Mouse (Mus musculus) embryo, embryonic 11.5 days (tissue): ENCODE measurements at regions not wholly inside any gene's neighbourhood (a gene's known extent, or its start where the extent isn't known, plus 50 kb on each side); places are given as distances from the start of the nearest gene placed in this dataset.
"Not testable (repeated sequence)": the region's sequence is repeated elsewhere in the genome, so short reads cannot be mapped to it uniquely, and the experiment has no call there.

ENCODE experiments used
- DNase-seq: peaks from one replicate; pipeline ENCODE4 v3.0.0-alpha.2; 2012; ENCODE audit warnings: low read depth, low spot score

GRCm38 (mm10) chr3:133664914-133665313, 120.0 kb upstream of the Tet2 start:
- DNase-seq: no peak

- DNase-seq: no peak
These were observed 120.7 kb upstream of the Tet2 start for GRCm38 (mm10) chr3:133665425-133666317.

DNA sequence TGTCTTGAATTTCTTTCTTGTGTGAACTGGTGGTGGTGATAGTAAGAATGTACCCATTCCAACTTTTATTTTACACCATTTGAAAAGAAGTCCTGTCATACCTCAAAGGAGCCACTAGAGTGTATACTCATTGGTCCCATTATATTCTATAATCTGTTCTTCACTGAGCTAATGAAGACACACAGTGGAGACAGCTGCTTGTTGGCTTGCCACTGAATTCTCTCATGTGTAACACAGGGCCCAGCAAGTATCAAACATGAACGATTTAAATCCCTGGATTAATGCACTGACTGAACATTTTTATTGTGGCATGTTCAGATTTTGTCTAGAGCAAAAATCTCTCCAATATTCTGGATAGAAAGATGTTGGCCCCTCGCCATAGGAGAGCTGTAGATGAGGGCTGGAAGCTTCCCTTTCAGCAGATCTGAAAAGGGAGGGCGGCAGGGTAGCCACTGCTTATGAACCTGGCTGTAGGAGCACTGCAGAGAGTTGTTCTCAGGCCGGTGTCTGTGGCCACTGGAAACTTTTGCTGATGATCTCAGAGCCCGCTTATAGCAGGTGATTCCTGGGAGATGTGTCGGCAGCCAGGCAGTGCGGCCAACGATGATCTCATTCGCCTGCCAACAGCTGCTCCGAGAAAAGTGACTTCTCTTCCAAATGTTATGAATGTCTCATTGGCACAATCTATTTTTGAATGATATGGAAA, 128.0 kb upstream of the Tet2 start:
- DNase-seq: no peak

DNA sequence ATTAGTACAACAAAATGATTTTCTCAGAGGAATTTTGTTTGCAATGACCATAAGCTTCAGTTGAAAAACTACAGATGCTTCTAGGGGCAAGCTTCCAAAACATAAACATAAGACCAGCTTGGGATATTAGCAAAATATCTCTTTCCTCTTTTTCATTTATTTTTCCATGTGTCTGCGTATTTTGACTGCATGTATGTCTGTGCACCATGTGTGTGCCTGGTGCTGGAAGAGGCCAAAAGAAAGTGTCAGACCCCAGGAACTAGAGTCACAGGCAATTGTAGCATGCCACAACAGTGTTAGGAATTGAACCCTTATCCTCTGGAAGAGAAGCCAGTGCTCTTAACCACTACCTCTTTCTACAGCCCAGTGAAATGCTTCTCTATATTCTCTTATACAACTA, 133.0 kb upstream of the Tet2 start:
- no peak for DNase-seq

- no peak for DNase-seq
These were observed 135.0 kb upstream of the Tet2 start for GRCm38 (mm10) chr3:133679891-133680290.

DNA sequence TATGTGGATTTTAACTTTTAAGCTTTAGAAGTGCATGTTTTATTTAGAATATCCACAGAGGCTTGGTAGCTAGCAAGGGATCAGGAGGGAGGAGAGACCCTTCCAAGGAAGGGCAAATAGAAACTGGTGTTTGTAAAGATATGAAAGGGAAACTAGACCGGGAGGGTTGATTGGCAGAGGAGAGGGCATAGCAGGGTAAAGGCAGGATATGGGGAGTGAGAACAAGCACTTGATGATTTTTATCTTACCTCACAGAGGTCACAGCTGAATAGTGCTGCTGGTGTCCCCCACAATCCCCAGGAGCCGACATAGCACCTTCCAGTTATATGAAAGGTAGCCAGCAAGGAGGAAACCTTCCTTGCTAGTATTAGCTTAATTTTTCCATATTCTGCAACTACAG, 135.4 kb upstream of the Tet2 start:
- DNase-seq: no peak

DNA sequence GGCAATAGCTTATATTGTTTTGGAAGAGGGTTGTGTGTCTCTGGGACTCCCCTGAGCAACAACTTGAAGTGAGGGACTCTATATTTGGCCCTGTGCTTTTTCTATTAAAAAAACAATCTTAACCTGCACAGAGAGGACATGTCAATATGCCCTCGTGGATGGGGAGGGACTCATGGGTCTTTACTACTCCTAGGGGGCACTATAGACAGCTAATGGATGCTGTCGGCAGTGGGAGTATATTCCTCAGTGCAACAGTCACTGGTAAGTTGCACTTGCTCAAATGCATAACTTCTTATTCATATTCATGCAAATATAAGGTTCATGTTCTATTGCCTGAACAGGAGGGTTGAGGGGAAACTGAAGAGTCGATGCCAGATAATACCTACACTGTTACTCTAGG, 135.9 kb upstream of the Tet2 start:
- DNase-seq: no peak

DNA sequence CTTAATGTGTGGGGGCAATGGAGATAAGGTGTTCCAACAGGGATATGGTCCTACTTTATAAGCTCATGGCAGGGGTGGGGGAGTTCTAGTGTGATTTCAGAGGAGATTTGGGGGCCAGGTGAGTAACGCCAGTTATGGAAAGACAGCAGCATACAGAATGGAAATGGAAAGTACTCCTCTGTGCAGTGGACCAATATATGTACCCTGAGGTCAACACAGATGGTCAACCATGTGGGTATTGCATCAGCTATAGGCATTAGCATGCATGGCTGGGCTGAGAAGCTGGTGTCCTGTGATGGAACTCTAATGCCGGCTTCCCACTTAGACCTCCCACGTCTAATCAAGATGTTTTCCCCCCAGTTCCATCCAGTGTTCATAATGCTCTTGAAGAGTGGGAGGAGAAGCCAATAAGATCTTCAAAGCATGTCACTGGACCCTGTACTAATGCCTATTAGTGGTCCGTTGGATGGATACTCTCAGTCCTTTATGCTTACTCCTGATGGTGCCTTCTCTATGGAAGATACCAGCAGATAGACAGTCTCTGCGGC, 139.3 kb upstream of the Tet2 start:
- no peak for DNase-seq

- DNase-seq: no peak
These were observed 139.8 kb upstream of the Tet2 start for GRCm38 (mm10) chr3:133684747-133685146.

- DNase-seq: no peak
These were observed 140.5 kb upstream of the Tet2 start for GRCm38 (mm10) chr3:133685393-133685792.

- no peak for DNase-seq
These were observed 149.1 kb upstream of the Tet2 start for GRCm38 (mm10) chr3:133694057-133694456.

DNA sequence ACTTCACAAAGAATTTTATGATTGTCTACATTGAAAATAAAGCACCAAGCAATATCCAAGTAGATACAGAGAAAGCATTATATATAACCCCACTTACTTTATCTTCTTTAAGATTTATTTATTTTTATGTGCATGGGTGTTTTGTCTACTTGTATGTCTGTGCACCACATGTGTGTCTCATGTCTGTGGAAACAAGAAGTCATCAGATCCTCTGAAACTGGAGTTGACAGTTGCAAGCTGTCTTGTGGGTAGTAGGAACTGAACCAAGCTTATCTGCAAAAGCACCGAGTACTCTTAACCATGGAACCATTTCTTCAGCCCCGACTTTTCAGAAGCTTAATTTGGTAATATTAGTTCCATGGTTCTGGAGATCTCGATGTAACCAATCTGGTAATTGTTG, 151.2 kb upstream of the Tet2 start:
- no peak for DNase-seq

DNA sequence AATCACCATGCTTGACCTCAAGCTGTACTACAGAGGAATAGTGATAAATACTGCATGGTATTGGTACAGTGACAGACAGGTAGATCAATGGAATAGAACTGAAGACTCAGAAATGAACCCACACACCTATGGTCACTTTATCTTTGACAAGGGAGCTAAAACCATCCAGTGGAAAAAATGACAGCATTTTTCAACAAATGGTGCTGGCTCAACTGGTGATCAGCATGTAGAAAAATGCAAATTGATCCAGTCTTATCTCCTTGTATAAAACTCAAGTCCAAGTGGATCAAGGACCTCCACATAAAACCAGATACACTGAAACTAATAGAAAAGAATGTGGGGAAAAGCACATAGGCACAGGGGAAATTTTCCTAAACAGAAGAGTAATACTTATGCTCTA, 159.9 kb upstream of the Tet2 start:
- DNase-seq: not testable (repeated sequence)

DNA sequence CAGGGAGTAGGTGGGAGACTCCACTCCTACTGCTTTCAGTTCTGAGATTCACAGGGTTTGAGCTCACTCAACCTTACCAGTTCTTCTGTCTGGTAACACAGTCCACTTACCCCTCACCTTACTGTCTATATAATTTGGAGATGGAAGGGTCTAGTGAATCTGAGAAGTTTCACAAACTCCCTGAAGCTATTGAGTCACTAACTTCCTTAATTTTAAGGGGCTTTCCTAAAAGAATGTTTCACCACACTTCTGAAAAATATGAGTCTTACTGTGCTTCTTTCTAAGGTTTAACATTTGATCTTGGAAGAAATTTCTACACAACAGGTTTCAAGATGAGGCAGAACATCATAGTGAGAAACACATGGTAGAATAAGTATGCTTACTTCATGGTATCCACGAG, 166.6 kb upstream of the Tet2 start:
- DNase-seq: no peak

- no peak for DNase-seq
These were observed 177.8 kb upstream of the Tet2 start for GRCm38 (mm10) chr3:133722550-133723290.

GRCm38 (mm10) chr3:133726831-133727230, 181.9 kb upstream of the Tet2 start:
- DNase-seq: no peak

DNA sequence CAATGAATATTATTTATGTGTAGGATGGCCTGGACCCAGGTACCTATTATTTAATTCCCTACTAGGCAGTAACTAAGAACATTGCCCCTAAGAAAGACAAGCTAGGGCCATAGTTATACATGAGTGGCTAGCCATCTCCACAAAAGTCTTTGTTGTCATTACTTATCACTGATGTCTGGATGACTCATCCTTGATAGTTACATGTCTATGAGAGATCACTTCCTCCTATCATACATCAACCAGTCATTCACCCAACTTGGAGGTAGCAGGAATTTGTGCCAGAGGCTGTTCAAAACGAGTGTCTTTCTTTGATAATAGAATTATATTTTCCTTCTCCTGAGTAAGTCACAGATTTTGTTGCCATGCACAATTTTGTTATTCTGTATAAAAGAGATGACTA, 190.7 kb upstream of the Tet2 start:
- DNase-seq: no peak

DNA sequence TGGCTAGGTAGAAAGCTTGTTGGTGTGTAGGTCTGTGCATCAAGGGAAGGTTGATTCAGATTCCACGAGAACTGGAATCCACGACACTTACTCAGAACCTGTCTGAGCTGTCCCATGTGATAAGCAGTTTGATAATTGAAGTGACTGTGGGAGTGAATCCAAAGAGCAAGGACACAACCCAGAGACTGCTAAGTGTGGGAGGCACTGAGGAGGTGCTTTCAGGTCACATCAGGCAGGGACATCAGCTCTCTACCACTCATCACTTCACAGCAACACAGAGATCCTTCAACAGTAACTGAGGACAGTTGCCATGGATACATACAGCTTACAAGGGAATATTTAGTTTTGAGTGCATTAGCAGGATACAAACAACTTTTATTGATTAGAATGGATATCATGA, 194.0 kb upstream of the Tet2 start:
- DNase-seq: no peak

DNA sequence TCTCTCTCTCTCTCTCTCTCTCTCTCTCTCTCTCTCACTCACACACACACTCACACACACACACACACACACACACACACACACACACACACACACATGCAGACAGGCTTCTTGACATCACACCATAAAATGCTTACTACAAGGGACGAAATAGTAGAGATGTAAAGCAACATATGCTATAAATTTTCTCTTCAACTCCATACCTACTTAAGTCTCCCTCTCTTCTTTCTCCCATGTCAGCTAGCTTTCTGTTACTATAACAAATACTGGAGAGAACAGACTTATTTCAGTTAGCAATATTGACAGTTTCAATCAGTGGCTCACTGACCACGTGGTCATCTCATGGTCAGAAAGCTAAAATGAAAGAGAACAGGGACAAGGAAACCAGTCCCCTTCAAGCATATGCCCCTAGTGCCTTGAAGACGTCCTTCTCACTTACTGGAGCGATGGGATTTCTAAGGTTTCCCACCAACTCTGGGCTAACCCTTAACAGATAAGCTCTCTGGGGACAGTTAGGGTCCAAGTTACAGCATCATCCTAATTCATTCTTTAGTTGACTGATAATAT, 199.7 kb upstream of the Tet2 start:
- no peak for DNase-seq

DNA sequence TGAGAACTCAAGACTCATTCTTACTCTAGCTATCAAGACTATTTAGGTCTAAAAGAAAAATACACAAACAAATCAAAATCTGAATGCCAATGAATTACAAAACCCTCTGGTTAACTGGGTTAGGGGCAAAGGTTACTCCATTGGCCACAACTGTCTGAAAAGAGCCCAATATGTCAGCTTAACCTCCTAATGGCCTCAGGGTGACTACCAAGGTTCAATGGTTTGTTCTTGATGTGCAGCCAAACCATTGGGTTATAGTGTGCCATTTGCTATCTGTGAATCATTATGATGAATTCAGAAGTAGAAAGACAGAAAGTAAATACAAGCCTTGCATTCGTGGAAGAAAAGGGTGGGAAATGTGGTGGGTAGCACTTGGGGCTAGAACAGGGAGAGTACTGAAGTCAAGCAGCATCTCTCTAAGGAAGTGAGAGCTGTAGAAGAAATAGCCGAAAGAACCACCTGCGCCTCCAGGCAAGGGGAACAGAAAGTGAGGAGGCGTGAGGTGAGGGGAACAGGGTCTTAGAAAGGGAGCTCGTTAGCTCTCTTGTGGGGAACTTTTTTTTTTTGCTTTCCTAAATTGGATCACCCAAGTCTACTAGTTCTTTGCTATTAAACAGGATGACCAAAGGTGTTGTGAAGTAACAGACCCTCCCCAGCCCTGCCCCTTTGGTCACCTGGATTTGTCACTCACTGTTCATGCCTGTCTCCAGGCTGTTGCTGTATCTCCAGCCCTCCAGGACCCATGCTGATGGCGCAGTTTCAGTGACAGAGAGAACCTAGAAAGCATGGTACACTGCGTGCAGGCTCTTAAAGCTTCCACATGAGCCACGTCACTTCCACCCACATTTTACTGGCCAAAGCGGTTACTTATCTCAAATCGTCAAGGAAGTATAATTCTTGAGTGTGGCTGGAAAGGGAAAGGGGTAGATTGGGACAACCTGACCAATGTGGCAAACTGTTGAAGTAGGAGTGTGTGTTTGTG, 204.1 kb upstream of the Tet2 start:
- no peak for DNase-seq

DNA sequence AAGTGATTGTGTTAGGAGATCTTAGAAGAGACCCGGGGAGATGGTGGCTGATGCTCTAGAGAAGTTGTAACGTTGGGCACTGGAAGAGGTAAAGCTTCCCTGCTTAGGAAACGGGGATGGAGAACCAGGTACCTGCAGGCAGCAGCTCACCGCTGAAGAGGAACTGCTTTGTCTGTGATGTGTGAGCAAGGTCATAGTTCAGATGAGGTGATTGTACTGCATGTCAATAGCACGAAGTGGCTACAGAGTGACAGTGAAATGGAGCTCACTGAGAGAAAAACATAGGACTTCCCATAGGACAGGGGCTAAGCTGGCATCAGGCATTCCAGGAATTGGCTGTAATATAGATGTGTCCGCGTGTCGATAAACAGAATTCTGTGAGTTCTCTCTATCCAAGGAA, 205.1 kb upstream of the Tet2 start:
- DNase-seq: no peak
